10 mouse cellular contexts compared by ENCODE assay signal in the genomic region with DNA sequence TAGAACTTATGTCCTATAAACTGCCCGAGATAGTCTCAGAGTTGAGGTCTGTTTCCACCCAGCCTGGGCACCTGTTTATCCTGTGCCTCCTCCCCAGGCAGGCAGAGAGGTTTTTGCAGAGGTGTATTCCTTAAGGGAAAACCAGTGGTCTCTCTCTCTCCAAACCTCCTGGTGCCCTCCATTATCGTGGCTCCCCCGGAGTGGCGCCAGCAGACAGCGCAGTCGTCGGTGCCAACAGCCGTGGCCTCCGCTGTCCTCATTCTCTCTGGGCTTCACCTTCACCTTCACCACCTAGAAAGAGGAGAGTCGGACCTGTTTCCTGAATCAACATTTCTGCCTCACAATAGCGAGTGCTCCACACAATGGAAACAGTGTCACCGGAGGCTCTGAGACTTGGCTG. TPM values are rescaled to one million over a fixed set of nuclear protein-coding genes. Genes with fewer than 3 reads are reported as not detected.
DNase-seq lines count a peak whose midpoint lies in the region; ATAC-seq and TF ChIP-seq lines count a peak whose summit lies in the region.
"Had no signal": no experiment of that assay in that cellular context is flagged by ENCODE, and none has a peak within 500 bp of the region (broad histone marks: within the 10 kb centered on the region; RNA-seq: fewer than 3 reads in every experiment).

No protein-coding gene starts in this region.

- H3K4me2 ChIP-seq in hindbrain, embryonic 11.5 days (replicated peaks; ENCODE audit: low read depth, low read length): peak overlapping the region; percentile 88
- peak overlapping the region; percentile 80 for H3K4me2 ChIP-seq in midbrain, embryonic 16.5 days (ENCODE audit: low read length)
- no peak overlapping the region for H3K4me2 ChIP-seq in lung, postnatal 0 days (replicated peaks; ENCODE audit: low read depth, low read length)

- no peak overlapping the region for H3K9ac ChIP-seq in hindbrain, embryonic 11.5 days (ENCODE audit: low read depth, low read length)
- H3K9ac ChIP-seq in midbrain, embryonic 16.5 days (ENCODE audit: low read depth, low read length): peak overlapping the region; percentile 98
- no peak overlapping the region for H3K9ac ChIP-seq in lung, postnatal 0 days (replicated peaks; ENCODE audit: low read depth)

- no peak for ATAC-seq in hindbrain, embryonic 11.5 days (ENCODE audit: low FRiP score)
- no peak for ATAC-seq in midbrain, embryonic 16.5 days
- no peak for ATAC-seq in lung, postnatal 0 days

- no peak overlapping the region for H3K4me3 ChIP-seq in heart, embryonic 10.5 days
- peak overlapping the region; percentile 89; the same call in 1 of the 2 replicates for H3K4me3 ChIP-seq in embryonic facial prominence, embryonic 10.5 days
- H3K4me3 ChIP-seq in hindbrain, embryonic 11.5 days (ENCODE audit: low read depth, low read length): 0 out of 2 replicates have a peak overlapping the region, but pooled peaks have one; percentile 6
- peak overlapping the region; percentile 71 for H3K4me3 ChIP-seq in midbrain, embryonic 16.5 days (ENCODE audit: low read depth, low read length)
- H3K4me3 ChIP-seq in lung, postnatal 0 days (ENCODE audit: low read depth, low read length): no peak overlapping the region

- TF ChIP-seq CTCF in lung, postnatal 0 days (IDR thresholded peaks at IDR 0.05): no peak

- H3K36me3 ChIP-seq in heart, embryonic 10.5 days: no peaks in the 10 kb centered on the region
- 0 out of 2 replicates have a peak, but pooled peaks cover 4% of the 10 kb centered on the region for H3K36me3 ChIP-seq in embryonic facial prominence, embryonic 10.5 days (replicated peaks)
- H3K36me3 ChIP-seq in hindbrain, embryonic 11.5 days (ENCODE audit: control insufficient read depth, insufficient read depth, low read length): no peaks in the 10 kb centered on the region
- no peaks in the 10 kb centered on the region for H3K36me3 ChIP-seq in midbrain, embryonic 16.5 days (ENCODE audit: control insufficient read depth, insufficient read depth, low read length)
- no peaks in the 10 kb centered on the region for H3K36me3 ChIP-seq in lung, postnatal 0 days (ENCODE audit: insufficient read depth, low read length)

- no peaks in the 10 kb centered on the region for H3K9me3 ChIP-seq in heart, embryonic 10.5 days
- no peaks in the 10 kb centered on the region for H3K9me3 ChIP-seq in embryonic facial prominence, embryonic 10.5 days
- no peaks in the 10 kb centered on the region for H3K9me3 ChIP-seq in hindbrain, embryonic 11.5 days (ENCODE audit: control insufficient read depth, low read length)
- H3K9me3 ChIP-seq in midbrain, embryonic 16.5 days (replicated peaks; ENCODE audit: control insufficient read depth, low read length, poor library complexity, severe bottlenecking): no peaks in the 10 kb centered on the region
- no peaks in the 10 kb centered on the region for H3K9me3 ChIP-seq in lung, postnatal 0 days (ENCODE audit: low read length)

- H3K27ac ChIP-seq in heart, embryonic 10.5 days: 0 out of 2 replicates have a peak overlapping the region, but pooled peaks have one; percentile 16
- no peak overlapping the region for H3K27ac ChIP-seq in embryonic facial prominence, embryonic 10.5 days (replicated peaks)
- H3K27ac ChIP-seq in hindbrain, embryonic 11.5 days (ENCODE audit: low read depth, low read length): no peak overlapping the region
- no peak overlapping the region for H3K27ac ChIP-seq in midbrain, embryonic 16.5 days (ENCODE audit: low read length)
- no peak overlapping the region for H3K27ac ChIP-seq in lung, postnatal 0 days (ENCODE audit: low read length)

- H3K4me1 ChIP-seq in heart, embryonic 10.5 days: peaks cover 77% of the 10 kb centered on the region
- H3K4me1 ChIP-seq in embryonic facial prominence, embryonic 10.5 days: peaks cover 54% of the 10 kb centered on the region
- H3K4me1 ChIP-seq in hindbrain, embryonic 11.5 days (replicated peaks; ENCODE audit: control insufficient read depth, insufficient read depth, low read length): no peaks in the 10 kb centered on the region
- peaks cover 38% of the 10 kb centered on the region for H3K4me1 ChIP-seq in midbrain, embryonic 16.5 days (ENCODE audit: control insufficient read depth, insufficient read depth, low read length)
- peaks cover 17% of the 10 kb centered on the region for H3K4me1 ChIP-seq in lung, postnatal 0 days (ENCODE audit: insufficient read depth, low read depth, low read length)

- H3K27me3 ChIP-seq in heart, embryonic 10.5 days (ENCODE audit: insufficient read depth, poor library complexity, severe bottlenecking): no peaks in the 10 kb centered on the region
- H3K27me3 ChIP-seq in embryonic facial prominence, embryonic 10.5 days (replicated peaks; ENCODE audit: low read depth, poor library complexity, severe bottlenecking): no peaks in the 10 kb centered on the region
- no peaks in the 10 kb centered on the region for H3K27me3 ChIP-seq in hindbrain, embryonic 11.5 days (ENCODE audit: control insufficient read depth, insufficient read depth, low read length)
- H3K27me3 ChIP-seq in midbrain, embryonic 16.5 days (ENCODE audit: control insufficient read depth, insufficient read depth, low read depth, low read length): no peaks in the 10 kb centered on the region
- H3K27me3 ChIP-seq in lung, postnatal 0 days (replicated peaks; ENCODE audit: insufficient read depth, low read length): no peaks in the 10 kb centered on the region

- intact Hi-C loops in heart, postnatal 36 days (cut with DNase I): loop anchor here (2.0 kb wide), 1 partner anchor 18 kb away; no protein-coding TSS in a partner anchor

- no peak for DNase-seq in heart, embryonic 10.5 days (ENCODE audit: low spot score)
- DNase-seq in heart, postnatal 36 days: no peak
- no peak for DNase-seq in embryonic facial prominence, embryonic 10.5 days (ENCODE audit: low spot score)
- DNase-seq in hindbrain, embryonic 11.5 days (ENCODE audit: low spot score): no peak
- no peak for DNase-seq in adrenal gland, adult 8-10 months
- DNase-seq in MN1 (ENCODE audit: low spot score): no peak
- no peak for DNase-seq in lung, postnatal 0 days (ENCODE audit: low spot score)
- DNase-seq: cerebellum, postnatal 36 days; layer of hippocampus, postnatal 36 days had no signal

- TF ChIP-seq EP300 in lung, postnatal 0 days (IDR thresholded peaks at IDR 0.05): no peak

- WGBS in heart, embryonic 10.5 days: 85% methylated on average over 12 of the region's 12 CpGs
- 85% methylated on average over 12 of the region's 12 CpGs for WGBS in embryonic facial prominence, embryonic 10.5 days
- WGBS in hindbrain, embryonic 11.5 days: 91% methylated on average over 12 of the region's 12 CpGs
- 72% methylated on average over 12 of the region's 12 CpGs for WGBS in midbrain, embryonic 16.5 days
- WGBS in lung, postnatal 0 days: 57% methylated on average over 12 of the region's 12 CpGs

RNA-seq across cellular contexts. Expression of a gene that starts 3.1 kb away (rescaled TPM):
- polyA plus RNA-seq in heart, embryonic 10.5 days (2016; fragmentation: Nextera tagmentation; extraction: Ambion mirVana): 9.6 and 11.6 TPM in 2 replicates
- 10 to 100 TPM; 29.6 to 35.3 TPM for total RNA-seq in heart, postnatal 36 days (2021)
- polyA plus RNA-seq in embryonic facial prominence, embryonic 10.5 days (2016; fragmentation: Nextera tagmentation; extraction: Ambion mirVana): 13.7 and 13.8 TPM in 2 replicates
- polyA plus RNA-seq in hindbrain, embryonic 11.5 days (2014; fragmentation: Nextera tagmentation; extraction: Ambion mirVana): 8.7 and 10.1 TPM in 2 replicates
- polyA plus RNA-seq in midbrain, embryonic 16.5 days (2015; fragmentation: Nextera tagmentation; extraction: Ambion mirVana): 36.0 and 36.7 TPM in 2 replicates
- 10 to 100 TPM; 15.4 to 22.2 (median 17.5) TPM for total RNA-seq in adrenal gland, adult 8-10 months (2022)
- polyA plus RNA-seq in lung, postnatal 0 days (2015; fragmentation: Nextera tagmentation; extraction: Ambion mirVana): 9.9 and 11.1 TPM in 2 replicates

RNA-seq across cellular contexts. Expression of a gene that starts 27.0 kb away (rescaled TPM):
- 1.3 and 2.3 TPM in 2 replicates for polyA plus RNA-seq in heart, embryonic 10.5 days (2016; fragmentation: Nextera tagmentation; extraction: Ambion mirVana)
- 1 to 10 TPM; 6.4 to 7.2 TPM for total RNA-seq in heart, postnatal 36 days (2021)
- 1.2 and 1.5 TPM in 2 replicates for polyA plus RNA-seq in embryonic facial prominence, embryonic 10.5 days (2016; fragmentation: Nextera tagmentation; extraction: Ambion mirVana)
- 4.6 and 5.1 TPM in 2 replicates for polyA plus RNA-seq in hindbrain, embryonic 11.5 days (2014; fragmentation: Nextera tagmentation; extraction: Ambion mirVana)
- polyA plus RNA-seq in midbrain, embryonic 16.5 days (2015; fragmentation: Nextera tagmentation; extraction: Ambion mirVana): 1.1 and 1.3 TPM in 2 replicates
- 10 to 100 TPM in 2 of 4 experiments, 1 to 10 TPM in 2; 5.2 to 16.1 (median 8.7) TPM for total RNA-seq in adrenal gland, adult 8-10 months (2022)
- 2.1 and 2.2 TPM in 2 replicates for polyA plus RNA-seq in lung, postnatal 0 days (2015; fragmentation: Nextera tagmentation; extraction: Ambion mirVana)

Comparison
In these comparisons a context has a peak if more than half of its experiments do, and no peak if none do; other contexts are left out.
1. H3K4me3 ChIP-seq: peak in embryonic facial prominence, embryonic 10.5 days (single experiment), hindbrain, embryonic 11.5 days (single experiment) and midbrain, embryonic 16.5 days (single experiment); none in heart, embryonic 10.5 days (single experiment) and lung, postnatal 0 days (single experiment).